Mouse (Mus musculus): ENCODE data around the gene Vmn1r237. TPM values are rescaled to one million over a fixed set of nuclear protein-coding genes. Genes with fewer than 3 reads are reported as not detected.

Gene Vmn1r237
- not detected in 2 replicates for polyA plus RNA-seq (2012; ENCODE audit: low replicate concordance)

GRCm38 (mm10) chr17:21311565-21311964, at the start of gene Vmn1r237:
TSS of gene Vmn1r237 (plus strand) at chr17:21311865.

GRCm38 (mm10) chr17:21282642-21283041, 29.0 kb upstream of the Vmn1r237 start, which contains the start of gene Vmn1r236:
TSS of gene Vmn1r236 (plus strand) at chr17:21282942.

Other genes with a start within 250 kb of the Vmn1r237 start
- not detected in 2 replicates for gene Vmn1r234, start 85.8 kb upstream of the Vmn1r237 start, polyA plus RNA-seq (2012; ENCODE audit: low replicate concordance)
- not detected in 2 replicates for gene Vmn1r235, start 55.5 kb upstream of the Vmn1r237 start, polyA plus RNA-seq (2012; ENCODE audit: low replicate concordance)
- not detected in 2 replicates for gene Vmn1r236, start 28.9 kb upstream of the Vmn1r237 start, polyA plus RNA-seq (2012; ENCODE audit: low replicate concordance)
- 0.73 and 2.6 TPM in 2 replicates for gene Zfp677, start 71.9 kb downstream of the Vmn1r237 start, polyA plus RNA-seq (2012; ENCODE audit: low replicate concordance)
- 0.52 TPM in 1 of 2 replicates, not detected in the other for gene Zfp54, start 111.4 kb downstream of the Vmn1r237 start, polyA plus RNA-seq (2012; ENCODE audit: low replicate concordance)
- 0.31 and 1.5 TPM in 2 replicates for gene Zfp51, start 138.5 kb downstream of the Vmn1r237 start, polyA plus RNA-seq (2012; ENCODE audit: low replicate concordance)
- 3.5 and 3.7 TPM in 2 replicates for gene Zfp53, start 177.1 kb downstream of the Vmn1r237 start, polyA plus RNA-seq (2012; ENCODE audit: low replicate concordance)
- gene Zfp52, start 223.7 kb downstream of the Vmn1r237 start, polyA plus RNA-seq (2012; ENCODE audit: low replicate concordance) = 1.4 and 1.5 TPM in 2 replicates

Measured in hematopoietic multipotent progenitor cell, adult 10-12 weeks (in vitro differentiated cells).